Mouse (Mus musculus) testis, adult 2 months (tissue): ENCODE results near the gene D630045J12Rik. TPM values are rescaled to one million over a fixed set of nuclear protein-coding genes. Genes with fewer than 3 reads are reported as not detected.
A peak's percentile ranks its signal among the peaks of the same experiment; 100 is the strongest.

Experiments
- H3K27ac ChIP-seq: fragments of 200-500 bp; 2 replicates; pipeline ENCODE4 v1.5.1; 2012; ENCODE audit warnings: low read depth, low read length; ENCODE audit not compliant: control insufficient read depth, insufficient read depth
- H3K27me3 ChIP-seq: fragments of 200-500 bp; 2 replicates; pipeline ENCODE4 v1.6.1; 2012; ENCODE audit warnings: mild to moderate bottlenecking, low read length, moderate library complexity; ENCODE audit not compliant: control insufficient read depth, insufficient read depth
- H3K36me3 ChIP-seq: fragments of 200-500 bp; 2 replicates; pipeline ENCODE4 v1.6.1; 2012; ENCODE audit warnings: mild to moderate bottlenecking, low read length; ENCODE audit not compliant: control insufficient read depth, insufficient read depth
- H3K4me1 ChIP-seq: fragments of 200-500 bp; 2 replicates; pipeline ENCODE4 v1.6.1; 2012; ENCODE audit warnings: low read length; ENCODE audit not compliant: control insufficient read depth, insufficient read depth
- H3K4me3 ChIP-seq: fragments of 200-500 bp; 2 replicates; pipeline ENCODE4 v1.5.1; 2012; ENCODE audit warnings: low read depth, mild to moderate bottlenecking, low read length, moderate library complexity, mixed read lengths; ENCODE audit not compliant: control insufficient read depth
- CTCF ChIP-seq: fragments of 200-500 bp; IDR thresholded peaks from 2 replicates; pipeline ENCODE4 v1.5.1; 2012; ENCODE audit warnings: low read depth, mild to moderate bottlenecking, inconsistent platforms, low read length, moderate library complexity; ENCODE audit not compliant: control insufficient read depth, insufficient read depth, insufficient replicate concordance
- POLR2A ChIP-seq: fragments of 200-500 bp; IDR thresholded peaks from 2 replicates; pipeline ENCODE4 v1.6.1; 2012; ENCODE audit warnings: low read depth, mild to moderate bottlenecking, inconsistent platforms, low read length, moderate library complexity; ENCODE audit not compliant: control insufficient read depth
- polyA plus RNA-seq: library from polyadenylated mRNA; depleted of rRNA; stranded (reverse); fragments of >200 nt; gene quantifications from 2 replicates; pipeline ENCODE4 v1.2.3, GENCODE M21; 2012

The D630045J12Rik gene
- polyA plus RNA-seq, 1 experiment = 3.4 TPM

DNA sequence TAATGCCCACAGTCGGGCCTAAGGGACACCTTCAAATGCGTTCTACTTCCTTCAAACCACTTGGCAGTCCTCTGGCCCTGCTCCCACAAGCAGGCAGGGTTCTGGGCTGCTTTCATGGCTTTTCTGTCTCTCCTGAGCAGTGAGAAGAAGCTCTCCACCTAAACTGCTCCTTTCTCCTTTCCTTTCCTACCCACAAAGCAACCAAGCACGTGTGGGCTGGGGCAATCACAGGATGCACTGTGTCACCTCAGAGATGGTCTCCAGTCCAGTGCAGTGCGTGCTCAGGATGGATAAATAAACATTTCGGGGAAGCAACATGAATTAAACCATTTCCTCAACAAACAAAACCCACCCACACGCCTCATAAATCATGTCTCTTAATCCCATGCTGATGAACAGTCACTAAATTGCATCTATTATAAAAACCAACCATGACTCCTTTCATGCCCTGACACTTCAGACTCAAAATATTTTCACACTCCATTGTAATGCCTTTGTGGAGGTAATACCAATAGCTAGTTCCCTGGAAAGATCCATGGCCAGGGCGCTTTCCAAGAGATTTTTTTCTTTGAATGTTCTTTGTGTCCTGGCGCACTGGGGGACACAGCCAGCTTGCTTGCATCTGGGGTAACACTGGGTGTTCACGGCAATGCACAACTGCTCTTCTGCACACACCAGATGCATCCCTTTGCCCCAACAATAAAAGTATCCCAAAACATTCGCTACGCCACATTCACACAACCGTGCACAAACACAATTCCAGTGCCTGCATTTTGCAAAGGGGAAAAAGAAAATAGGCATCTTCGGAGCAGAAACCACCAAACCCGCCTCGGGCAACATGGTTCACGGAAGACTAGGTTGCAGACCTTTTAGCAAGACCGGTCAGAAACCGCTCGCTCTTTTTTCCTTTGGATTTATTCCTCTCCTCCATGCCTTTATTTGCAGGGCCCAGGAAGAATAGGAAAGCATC is 758 bp downstream of the D630045J12Rik start:
- H3K27ac ChIP-seq = no peak overlapping the region
- H3K27me3 ChIP-seq = no peaks in the 10 kb centered on the region; the same call in 1 of the 2 replicates
- TF ChIP-seq CTCF (no peak), POLR2A (no peak)
- no peaks in the 10 kb centered on the region for H3K36me3 ChIP-seq
- peak overlapping the region; percentile 72 for H3K4me3 ChIP-seq
- H3K4me1 ChIP-seq = peaks cover 7% of the 10 kb centered on the region

DNA sequence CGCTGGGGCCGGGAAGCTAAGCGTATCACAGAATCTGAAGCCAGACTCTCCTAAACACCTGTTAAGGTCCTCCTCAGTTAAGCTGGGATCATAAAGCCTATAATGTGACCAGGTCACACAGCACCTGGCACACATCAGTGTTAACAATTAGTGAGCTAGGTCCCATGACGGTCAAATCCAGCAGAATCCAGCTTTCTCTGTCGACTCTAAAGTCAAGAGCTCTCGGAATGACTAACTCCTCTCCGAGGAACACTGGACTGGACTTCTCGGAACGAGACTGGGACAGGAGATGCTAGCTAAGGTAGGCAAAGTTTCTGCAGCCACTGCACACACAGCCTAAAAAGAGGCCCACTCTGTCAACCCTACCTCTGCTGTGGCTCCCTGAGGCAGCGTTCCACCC is 1.7 kb downstream of the D630045J12Rik start:
- TF ChIP-seq CTCF = no peak
- no peak for TF ChIP-seq POLR2A
- no peak overlapping the region for H3K27ac ChIP-seq
- H3K4me1 ChIP-seq = peaks cover 7% of the 10 kb centered on the region
- no peaks in the 10 kb centered on the region for H3K36me3 ChIP-seq
- no peak overlapping the region for H3K4me3 ChIP-seq
- H3K27me3 ChIP-seq = no peaks in the 10 kb centered on the region; the same call in 1 of the 2 replicates

DNA sequence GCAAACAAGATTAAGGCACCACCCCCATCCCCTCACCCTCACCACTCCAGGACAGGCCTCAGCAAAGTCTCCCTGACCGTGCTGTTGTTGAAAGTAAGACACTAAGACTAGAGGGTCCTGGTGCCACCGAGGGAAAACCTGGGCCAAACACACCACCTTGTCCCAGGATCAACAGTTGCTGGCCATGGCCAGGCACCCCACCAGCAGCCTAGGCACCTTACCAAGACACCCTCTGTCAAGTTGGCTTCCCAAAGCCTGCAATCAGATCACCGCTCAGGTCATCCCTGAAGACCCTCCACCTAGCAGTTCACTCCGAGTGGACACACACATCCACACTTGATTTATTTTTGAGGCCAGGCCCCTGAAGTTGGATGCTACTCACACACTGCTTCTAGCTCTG is 2.3 kb downstream of the D630045J12Rik start:
- TF ChIP-seq CTCF (no peak), POLR2A (no peak)
- Histone ChIP-seq H3K36me3 (no peaks in the 10 kb centered on the region), H3K4me1 (peaks cover 7% of the 10 kb centered on the region), H3K27ac (no peak overlapping the region), H3K27me3 (no peaks in the 10 kb centered on the region; the same call in 1 of the 2 replicates), H3K4me3 (no peak overlapping the region)

DNA sequence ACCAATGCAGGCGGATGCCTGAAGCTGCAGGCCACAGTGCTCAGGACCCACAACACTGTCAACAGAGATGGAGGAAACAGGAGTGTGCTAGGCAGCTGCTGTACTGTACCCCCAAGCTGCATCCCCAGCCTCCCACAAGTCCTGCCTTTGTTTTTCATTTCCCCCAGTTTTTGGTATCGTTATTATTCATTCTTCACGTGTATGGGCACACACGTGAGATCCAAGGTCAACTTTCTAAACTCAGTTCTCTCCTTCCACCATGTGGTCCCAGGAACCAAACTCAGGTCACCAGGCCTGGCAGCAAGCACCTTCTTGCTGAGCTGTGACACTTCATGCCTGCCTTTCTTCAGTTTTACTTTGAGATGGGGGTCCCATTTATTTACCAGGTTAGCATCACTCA is 6.4 kb downstream of the D630045J12Rik start:
- no peaks in the 10 kb centered on the region; the same call in 1 of the 2 replicates for H3K4me1 ChIP-seq
- H3K27me3 ChIP-seq = no peaks in the 10 kb centered on the region
- no peak overlapping the region for H3K27ac ChIP-seq
- TF ChIP-seq CTCF (no peak), POLR2A (no peak)
- no peaks in the 10 kb centered on the region for H3K36me3 ChIP-seq
- H3K4me3 ChIP-seq = no peak overlapping the region

DNA sequence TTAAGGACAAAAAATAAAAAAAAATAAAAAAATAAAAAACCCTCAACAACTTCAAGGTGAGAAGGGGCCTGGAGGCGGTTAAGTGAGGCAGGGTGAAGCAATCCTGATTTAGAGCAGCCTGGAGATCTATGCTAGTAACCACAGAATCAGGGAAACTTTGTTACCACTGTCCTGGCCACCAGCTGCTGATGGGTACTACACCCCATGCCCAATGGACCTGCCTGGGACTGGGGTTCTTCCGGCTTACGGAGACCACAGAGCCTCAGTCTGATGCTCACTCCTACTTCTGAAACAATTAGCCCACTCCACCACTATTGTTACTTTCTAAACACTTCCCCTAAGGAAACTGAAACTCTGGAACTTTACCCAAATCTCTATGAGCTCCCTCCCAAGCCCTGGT is 9.0 kb downstream of the D630045J12Rik start:
- H3K4me3 ChIP-seq = no peak overlapping the region
- H3K27ac ChIP-seq = no peak overlapping the region
- no peaks in the 10 kb centered on the region for H3K27me3 ChIP-seq
- no peaks in the 10 kb centered on the region for H3K36me3 ChIP-seq
- TF ChIP-seq CTCF (no peak), POLR2A (no peak)
- H3K4me1 ChIP-seq = no peaks in the 10 kb centered on the region; the same call in 1 of the 2 replicates

DNA sequence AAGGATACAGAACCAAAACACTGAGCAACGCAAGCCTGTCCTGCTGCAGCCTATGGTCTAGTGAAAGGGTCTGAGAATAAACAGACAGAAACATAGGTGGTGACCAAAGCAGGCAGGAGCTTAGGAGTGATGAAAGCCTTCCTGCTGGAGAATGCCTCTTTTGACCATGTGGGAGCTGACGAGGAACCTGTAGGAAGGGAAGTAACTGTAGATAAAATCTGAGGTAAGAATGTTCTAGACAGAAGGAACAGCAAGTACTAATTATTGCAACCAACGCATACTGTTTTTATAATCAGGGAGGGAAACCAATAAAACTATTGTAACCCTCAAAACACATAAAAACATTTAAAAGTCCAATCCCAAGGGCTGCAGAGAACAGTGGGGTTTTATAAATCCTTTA is 9.6 kb downstream of the D630045J12Rik start:
- no peak for TF ChIP-seq CTCF
- no peak for TF ChIP-seq POLR2A
- no peak overlapping the region for H3K4me3 ChIP-seq
- H3K27me3 ChIP-seq = no peaks in the 10 kb centered on the region
- no peak overlapping the region for H3K27ac ChIP-seq
- H3K4me1 ChIP-seq = no peaks in the 10 kb centered on the region; the same call in 1 of the 2 replicates
- no peaks in the 10 kb centered on the region for H3K36me3 ChIP-seq

DNA sequence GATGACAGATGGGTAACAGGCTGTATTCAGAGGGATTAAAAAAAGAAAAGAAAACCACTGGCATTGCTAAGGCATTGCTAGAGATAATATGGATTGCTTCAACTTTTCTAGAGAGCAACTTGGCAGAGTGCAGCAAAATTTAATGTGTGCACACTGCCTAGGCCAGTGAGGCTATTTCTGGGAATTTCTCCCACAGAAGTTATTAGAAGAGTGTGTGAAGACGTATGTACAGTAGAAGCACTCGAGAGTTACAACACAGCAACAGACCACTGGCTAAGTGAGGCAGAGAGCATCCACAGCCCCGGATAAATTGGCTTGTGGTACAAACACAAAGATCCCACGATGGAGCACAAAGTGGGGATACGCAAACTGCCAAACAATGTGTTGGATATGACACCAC is 11.0 kb downstream of the D630045J12Rik start:
- Histone ChIP-seq H3K27ac (no peak overlapping the region), H3K4me1 (no peaks in the 10 kb centered on the region; the same call in 1 of the 2 replicates), H3K4me3 (no peak overlapping the region), H3K27me3 (no peaks in the 10 kb centered on the region), H3K36me3 (no peaks in the 10 kb centered on the region)
- no peak for TF ChIP-seq CTCF
- TF ChIP-seq POLR2A = no peak
